Mouse (Mus musculus) gastrocnemius, adult 2 months (tissue): Measurements from ENCODE around the gene Ctxn1. TPM values are rescaled to one million over a fixed set of nuclear protein-coding genes. Genes with fewer than 3 reads are reported as not detected.
A peak's percentile ranks its signal among the peaks of the same experiment; 100 is the strongest.
"Not testable (repeated sequence)": the region's sequence is repeated elsewhere in the genome, so short reads cannot be mapped to it uniquely, and the experiment has no call there.

ENCODE experiments used
- DNase-seq: peaks from one replicate; pipeline ENCODE4 v3.0.0; 2022
- H3K27ac ChIP-seq: fragments of 200-600 bp; 2 replicates; pipeline ENCODE4 v1.8.1; 2022; ENCODE audit warnings: mild to moderate bottlenecking
- H3K4me3 ChIP-seq: fragments of 200-600 bp; 2 replicates; pipeline ENCODE4 v1.8.1; 2022; ENCODE audit warnings: mild to moderate bottlenecking, moderate library complexity
- CTCF ChIP-seq: fragments of 200-600 bp; IDR thresholded peaks from 2 replicates; pipeline ENCODE4 v1.8.1; 2022; ENCODE audit warnings: antibody characterized with exemption, mild to moderate bottlenecking, moderate library complexity
- intact Hi-C: fragments of 180-260 bp; cut with DNase I; formaldehyde crosslinking; loops from one replicate; pipeline ENCODE4 v1.15.1; 2025
- total RNA-seq, 2 experiments: library from RNA; stranded (reverse); gene quantifications; 2 replicates each; pipeline ENCODE4 v1.2.3; 2021

Ctxn1 gene
- total RNA-seq, 2 experiments from 2014 or later: 0.41 to 0.45 TPM

DNA sequence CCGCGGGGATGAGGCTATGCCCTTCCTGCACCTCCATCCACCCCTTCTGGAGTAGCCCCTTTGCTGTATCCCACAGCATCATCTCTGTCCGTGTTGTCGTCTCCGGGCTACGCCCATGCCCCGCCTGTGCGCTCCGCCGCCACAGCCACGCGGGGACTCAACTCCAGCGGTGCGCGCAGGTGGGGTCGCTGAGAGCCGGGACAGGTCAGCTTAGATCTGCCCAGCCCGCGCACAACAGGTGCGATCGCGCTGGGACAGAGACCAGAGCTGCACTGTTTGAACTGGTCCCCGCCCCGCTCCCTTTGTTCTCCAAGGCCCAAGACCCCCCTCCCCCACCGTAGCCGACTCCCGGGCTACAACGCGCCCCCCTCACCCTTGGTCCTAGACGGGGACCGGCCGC, 396 bp downstream of the Ctxn1 start:
- no peak for TF ChIP-seq CTCF
- DNase-seq: peak; percentile 38
- Histone ChIP-seq H3K27ac (peak overlapping the region; percentile 16; the same call in 1 of the 2 replicates), H3K4me3 (peak overlapping the region; percentile 73)
- intact Hi-C loops: no loop called here

DNA sequence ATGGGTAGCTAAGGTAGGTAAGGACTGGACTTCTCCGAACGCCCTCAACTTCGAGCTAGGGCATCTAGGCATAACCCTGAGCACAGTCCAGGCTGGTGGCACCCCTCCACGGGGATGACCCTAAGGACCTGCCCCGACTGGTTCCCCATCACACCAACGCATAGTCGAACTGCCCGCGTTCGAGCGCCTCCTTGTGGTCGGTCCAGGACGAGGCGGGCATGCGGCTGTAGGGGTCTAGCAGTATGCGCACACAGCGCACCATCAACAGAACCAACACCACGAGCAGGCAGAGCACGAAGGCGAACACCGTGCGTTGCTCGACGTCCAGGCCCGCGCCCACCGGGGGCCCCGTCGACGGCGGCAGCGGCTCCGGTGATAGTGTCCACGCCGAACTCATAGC, 841 bp downstream of the Ctxn1 start:
- intact Hi-C loops: no loop called here
- Histone ChIP-seq H3K27ac (peak overlapping the region; percentile 16; the same call in 1 of the 2 replicates), H3K4me3 (peak overlapping the region; percentile 73)
- peak; percentile 71 for DNase-seq
- peak; percentile 81 for TF ChIP-seq CTCF

DNA sequence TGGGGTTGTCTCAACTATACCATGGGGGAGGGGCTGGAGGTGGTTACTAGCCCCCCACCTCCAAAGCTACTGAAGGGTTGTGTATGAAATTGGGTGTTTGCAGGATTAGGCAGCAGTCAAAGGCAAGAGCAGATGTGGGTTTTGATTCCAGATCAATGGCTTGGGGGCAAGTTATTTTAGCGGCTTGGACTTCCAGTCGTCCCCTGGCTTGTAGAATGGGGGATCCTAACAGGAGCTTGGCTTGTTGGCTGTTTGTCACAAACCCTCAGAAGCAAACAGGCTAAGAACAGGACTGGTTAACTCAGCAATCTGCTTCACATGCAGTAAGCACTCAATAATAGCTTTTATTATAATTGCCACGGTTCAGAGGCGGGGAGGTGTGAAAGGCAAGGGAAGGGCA, 1.7 kb downstream of the Ctxn1 start:
- DNase-seq: no peak
- intact Hi-C loops: no loop called here
- Histone ChIP-seq H3K4me3 (no peak overlapping the region), H3K27ac (no peak overlapping the region)
- TF ChIP-seq CTCF: no peak

DNA sequence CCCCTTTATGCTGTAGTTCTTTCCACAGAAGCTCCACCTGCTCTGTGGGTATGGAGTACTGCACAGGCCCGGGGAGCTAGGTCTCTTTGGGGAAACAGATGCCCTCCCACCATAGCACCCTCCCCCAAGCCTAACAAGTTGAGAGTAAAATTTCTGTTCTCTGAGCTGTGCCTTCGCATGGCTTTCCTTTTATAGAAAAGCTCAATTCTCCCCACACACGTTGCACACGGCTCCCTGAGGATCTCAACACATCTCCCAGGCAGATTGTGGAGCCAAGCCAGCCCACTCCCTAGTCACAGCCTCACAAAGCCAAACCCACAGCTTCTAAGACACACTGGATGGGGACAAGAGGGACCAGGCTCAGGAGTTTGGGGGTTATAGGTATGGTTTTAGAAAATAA, 2.2 kb downstream of the Ctxn1 start:
- intact Hi-C loops: no loop called here
- Histone ChIP-seq H3K27ac (no peak overlapping the region), H3K4me3 (no peak overlapping the region)
- DNase-seq: no peak
- TF ChIP-seq CTCF: no peak

GRCm38 (mm10) chr8:4255471-4255870, 3.6 kb downstream of the Ctxn1 start:
- DNase-seq, H3K4me3 ChIP-seq, H3K27ac ChIP-seq, intact Hi-C loops: not testable (repeated sequence)

DNA sequence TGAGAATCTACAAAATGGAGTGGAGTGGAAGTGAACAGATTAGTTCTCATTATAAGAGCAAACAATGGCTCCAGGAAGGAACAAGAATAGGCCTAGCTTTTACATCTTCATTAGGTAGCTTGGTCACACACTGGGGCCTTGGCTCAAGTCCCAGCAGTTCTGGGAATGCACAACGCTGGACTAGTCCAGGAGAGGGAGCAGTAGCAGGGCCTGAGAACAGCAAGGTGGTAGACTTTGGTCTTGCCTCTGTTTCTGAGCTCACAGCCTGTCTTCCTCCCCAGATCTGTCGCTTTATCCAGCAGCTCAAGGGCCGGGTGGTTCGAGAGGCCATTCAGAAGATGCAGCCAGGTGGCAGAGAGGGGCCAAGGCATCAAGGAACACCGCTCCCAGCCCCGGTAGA, 5.1 kb downstream of the Ctxn1 start:
- Histone ChIP-seq H3K27ac (0 out of 2 replicates have a peak overlapping the region, but pooled peaks have one; percentile 95), H3K4me3 (peak overlapping the region; percentile 78)
- DNase-seq: peak; percentile 64
- intact Hi-C loops: loop anchor here (5.0 kb wide), 2 partner anchors 118 to 358 kb away; partner anchors contain the start of gene Zfp958
- peak; percentile 50 for TF ChIP-seq CTCF

DNA sequence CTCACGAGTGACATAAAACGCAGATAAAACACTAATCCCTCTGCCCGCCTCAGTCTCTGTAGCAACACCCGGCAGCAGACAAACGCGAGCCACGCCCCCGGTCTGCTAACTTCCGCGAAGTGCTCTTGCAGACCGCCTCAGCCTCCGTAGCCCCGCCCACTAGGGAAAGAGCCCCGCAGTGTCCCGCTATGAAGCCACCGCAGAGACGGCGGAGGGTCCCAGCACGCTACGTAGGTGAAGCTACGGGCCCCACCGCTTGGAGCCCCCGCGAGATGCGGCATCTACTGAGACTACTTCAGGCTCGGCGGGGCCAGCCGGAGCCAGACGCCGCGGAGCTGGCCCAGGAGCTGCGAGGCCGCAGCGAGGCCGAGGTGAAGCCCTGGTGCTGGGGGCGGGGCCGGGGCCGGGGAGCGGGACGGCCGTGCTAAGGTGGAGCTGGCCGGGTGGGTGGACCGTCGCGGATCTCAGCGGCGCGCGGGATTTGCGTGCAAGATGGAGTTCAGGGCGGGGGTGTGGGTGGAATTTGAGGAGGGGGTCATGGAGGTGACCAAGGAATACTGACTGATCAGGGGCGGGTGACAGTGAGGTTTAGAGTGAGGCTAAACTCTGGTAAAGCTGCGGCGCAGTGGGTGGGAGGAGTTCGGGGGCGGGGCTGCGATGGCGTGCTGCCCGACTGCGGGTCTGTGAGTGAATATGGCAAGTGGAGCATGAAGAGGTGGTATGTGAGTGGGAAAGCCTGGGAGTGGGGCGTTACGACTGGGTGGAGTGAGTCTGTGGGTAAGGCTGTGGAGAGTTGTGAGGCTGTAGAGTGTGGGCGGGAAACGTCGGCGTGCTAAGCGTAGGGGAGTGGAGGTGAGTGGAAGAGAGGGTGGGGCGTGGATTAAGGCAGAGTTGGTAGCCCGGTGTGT, 5.9 kb downstream of the Ctxn1 start, which contains the start of gene Snapc2:
Snapc2 (plus strand) TSS at position 147 of the 908 bp plus-strand sequence.
- peak; percentile 97 for DNase-seq
- intact Hi-C loops: loop anchor here (5.0 kb wide), 2 partner anchors 119 to 359 kb away; partner anchors contain the start of gene Zfp958
- peak within 1 kb of the TSS; percentile 95 for H3K27ac ChIP-seq
- peak within 1 kb of the TSS; percentile 78 for H3K4me3 ChIP-seq
- no peak for TF ChIP-seq CTCF

DNA sequence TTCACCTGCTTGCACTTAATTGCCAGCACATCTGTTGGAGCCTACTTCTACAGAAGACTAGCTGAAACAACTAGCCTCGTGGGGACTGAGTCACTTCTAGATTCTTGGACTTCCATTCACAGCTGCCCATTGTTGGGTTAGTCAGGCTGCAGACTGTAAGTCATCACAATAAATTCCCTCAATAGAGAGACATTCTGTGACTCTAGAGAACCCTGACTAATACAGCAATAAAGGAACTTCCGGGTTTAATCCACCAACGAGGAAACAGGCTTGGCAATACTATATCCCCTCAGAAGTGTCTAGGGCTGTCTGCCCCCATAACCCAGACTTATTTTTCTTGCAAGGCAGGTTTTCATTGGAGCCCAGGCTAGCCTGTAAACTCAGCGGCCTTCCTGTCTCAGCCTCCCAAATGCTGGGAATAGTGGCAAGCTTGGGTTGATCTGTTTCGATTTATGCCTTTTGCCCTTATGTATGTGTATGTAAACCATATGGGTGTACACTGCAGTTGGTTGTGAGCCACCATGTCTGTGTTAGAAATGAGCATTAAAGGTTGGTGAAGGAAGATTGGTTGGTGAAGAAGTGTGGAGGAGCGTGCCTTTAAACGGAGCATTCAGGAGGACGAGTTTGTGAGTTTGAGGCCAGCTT, 6.8 kb downstream of the Ctxn1 start:
- DNase-seq: no peak
- intact Hi-C loops: loop anchor here (5.0 kb wide), 2 partner anchors 120 to 360 kb away; partner anchors contain the start of gene Zfp958
- peak overlapping the region; percentile 95 for H3K27ac ChIP-seq
- no peak for TF ChIP-seq CTCF
- H3K4me3 ChIP-seq: peak overlapping the region; percentile 78

DNA sequence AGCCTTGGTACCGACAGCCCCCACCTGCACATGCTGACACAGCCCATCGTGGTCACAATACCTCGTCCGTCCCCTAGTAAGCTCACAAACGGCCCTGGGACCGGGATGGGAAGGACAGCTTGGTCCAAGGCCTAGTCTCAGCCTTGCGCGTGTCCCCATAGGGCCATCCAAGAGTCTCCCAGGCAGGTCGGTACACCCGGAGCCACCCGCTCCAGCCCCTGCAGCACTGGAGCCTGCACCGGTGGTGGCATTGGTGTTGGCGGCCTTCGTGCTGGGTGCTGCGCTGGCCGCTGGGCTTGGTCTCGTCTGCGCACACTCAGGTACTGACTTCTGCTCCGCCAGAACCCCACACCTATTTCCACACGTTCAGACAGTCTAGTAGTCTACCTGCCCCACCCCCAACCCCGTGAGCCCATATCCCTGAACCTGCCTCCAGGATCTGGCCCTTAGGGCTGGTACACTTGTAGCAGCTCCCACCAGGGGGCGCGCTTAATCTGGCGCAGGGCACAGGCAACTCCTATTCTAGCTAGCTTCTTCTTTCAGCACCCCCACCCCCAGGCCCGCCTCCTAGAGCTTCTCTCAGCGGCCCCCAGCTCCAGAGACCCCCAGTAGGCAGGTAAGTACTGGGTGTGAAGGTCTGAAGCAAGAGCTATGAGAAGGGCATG, 8.6 kb downstream of the Ctxn1 start:
- intact Hi-C loops: loop anchor here (2.0 to 5.0 kb wide), 3 partner anchors 72 to 362 kb away; partner anchors contain the start of gene Zfp958
- TF ChIP-seq CTCF: peak; percentile 87
- DNase-seq: peak; percentile 92
- Histone ChIP-seq H3K4me3 (no peak overlapping the region), H3K27ac (no peak overlapping the region)

GRCm38 (mm10) chr8:4249213-4249612, 9.9 kb downstream of the Ctxn1 start:
- intact Hi-C loops: no loop called here
- H3K27ac ChIP-seq: no peak overlapping the region
- no peak for TF ChIP-seq CTCF
- DNase-seq: no peak
- H3K4me3 ChIP-seq: no peak overlapping the region

DNA sequence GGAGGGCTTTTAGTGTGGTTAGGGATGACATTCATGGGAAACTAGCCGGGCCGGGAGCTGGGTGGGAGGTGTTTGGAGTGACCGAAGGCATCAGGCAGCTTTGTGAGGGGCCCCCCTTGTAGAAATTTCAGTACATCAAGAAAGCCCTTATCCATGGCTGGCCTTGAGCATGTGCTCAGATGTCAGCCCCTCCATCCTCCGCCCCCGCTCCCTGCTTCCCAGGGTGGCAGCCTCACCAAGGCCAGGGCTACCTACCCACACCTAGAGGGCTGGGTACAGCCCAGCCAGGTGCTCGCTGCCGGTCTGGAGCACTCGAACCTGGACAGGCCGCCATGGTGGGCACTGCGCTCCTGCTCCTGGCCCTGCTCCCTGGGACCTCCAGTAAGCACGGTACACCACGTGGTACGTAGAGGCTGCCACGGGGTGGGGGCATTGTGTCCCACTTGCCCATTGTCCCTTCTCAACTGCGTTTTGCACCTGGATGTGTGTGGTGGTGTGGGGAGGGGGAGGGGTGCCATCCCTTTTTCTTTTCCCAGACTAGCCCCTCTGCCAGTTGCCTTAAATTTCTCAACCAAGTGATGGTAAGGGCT, 11.0 kb downstream of the Ctxn1 start, which contains the start of gene Tgfbr3l:
Tgfbr3l (plus strand) TSS at position 264 of the 590 bp plus-strand sequence.
- Histone ChIP-seq H3K4me3 (no peak within 1 kb of the TSS), H3K27ac (no peak within 1 kb of the TSS)
- no peak for TF ChIP-seq CTCF
- intact Hi-C loops: no loop called here
- DNase-seq: no peak

DNA sequence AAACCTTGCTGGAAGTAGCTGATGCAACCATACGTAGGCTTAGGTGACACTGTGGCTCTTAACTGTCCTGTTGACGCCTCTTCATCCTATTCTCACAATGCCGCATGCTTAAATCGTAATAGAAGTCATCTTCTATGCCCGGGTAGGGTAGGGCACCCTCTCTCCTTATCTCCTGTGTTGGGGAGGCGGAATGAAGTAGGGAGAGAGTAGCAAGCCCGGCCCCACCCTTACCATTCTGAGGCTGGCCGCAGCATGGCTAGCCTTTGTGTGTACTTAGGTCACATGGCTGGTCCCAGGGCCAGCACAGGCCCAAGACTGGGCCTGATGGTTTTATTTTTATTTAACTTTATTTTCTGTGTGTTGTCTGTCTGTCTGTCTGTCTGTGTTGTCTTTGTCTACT, 11.8 kb downstream of the Ctxn1 start:
- intact Hi-C loops: no loop called here
- TF ChIP-seq CTCF: no peak
- no peak overlapping the region for H3K27ac ChIP-seq
- DNase-seq: no peak
- H3K4me3 ChIP-seq: no peak overlapping the region
